Mouse (Mus musculus) hindbrain, embryonic 11.5 days (tissue): ENCODE data around the gene 1700001P01Rik. TPM values are rescaled to one million over a fixed set of nuclear protein-coding genes. Genes with fewer than 3 reads are reported as not detected.
"Not testable (repeated sequence)": the region's sequence is repeated elsewhere in the genome, so short reads cannot be mapped to it uniquely, and the experiment has no call there.

Experiments
- ATAC-seq: fragments of 200-750 bp; cut with Nextera tagmentation; 2 replicates; pipeline ENCODE4 v1.8.0; 2017; ENCODE audit warnings: mild to moderate bottlenecking, moderate TSS enrichment, moderate library complexity; ENCODE audit not compliant: low FRiP score
- DNase-seq: peaks from one replicate; pipeline ENCODE4 v3.0.0-alpha.2; 2015; ENCODE audit warnings: low spot score
- H3K27ac ChIP-seq: fragments of 300-500 bp; sonication (generic); 2 replicates; pipeline ENCODE4 v1.5.1; 2014; ENCODE audit warnings: mild to moderate bottlenecking, low read depth, low read length
- H3K27me3 ChIP-seq: fragments of 300-500 bp; sonication (generic); 2 replicates; pipeline ENCODE4 v1.6.1; 2014; ENCODE audit warnings: mild to moderate bottlenecking, low read length, moderate library complexity, mixed read lengths; ENCODE audit not compliant: control insufficient read depth, insufficient read depth
- H3K36me3 ChIP-seq: fragments of 300-500 bp; sonication (generic); 2 replicates; pipeline ENCODE4 v1.6.1; 2014; ENCODE audit warnings: mild to moderate bottlenecking, low read length, moderate library complexity, mixed read lengths; ENCODE audit not compliant: control insufficient read depth, insufficient read depth
- H3K4me1 ChIP-seq: fragments of 300-500 bp; sonication (generic); replicated peaks from 2 replicates; pipeline ENCODE4 v1.6.1; 2014; ENCODE audit warnings: low read length, mixed read lengths; ENCODE audit not compliant: control insufficient read depth, insufficient read depth
- H3K4me2 ChIP-seq: fragments of 300-500 bp; sonication (generic); replicated peaks from 2 replicates; pipeline ENCODE4 v1.6.1; 2014; ENCODE audit warnings: mild to moderate bottlenecking, low read depth, low read length
- H3K4me3 ChIP-seq: fragments of 300-500 bp; sonication (generic); 2 replicates; pipeline ENCODE4 v1.5.1; 2014; ENCODE audit warnings: low read depth, low read length
- H3K9ac ChIP-seq: fragments of 300-500 bp; sonication (generic); 2 replicates; pipeline ENCODE4 v1.6.1; 2014; ENCODE audit warnings: low read depth, low read length
- H3K9me3 ChIP-seq: fragments of 300-500 bp; sonication (generic); 2 replicates; pipeline ENCODE4 v1.6.1; 2016; ENCODE audit warnings: low read length; ENCODE audit not compliant: control insufficient read depth
- WGBS: fragments of 180-500 bp; shearing (Covaris S2); extraction: QIAGEN DNeasy Blood & Tissue Kit; methylation state at CpG from one replicate; pipeline ENCODE4 v1.1.7; 2014; 5-methylcytosine and 5-hydroxymethylcytosine counted together
- polyA plus RNA-seq: library from polyadenylated mRNA; unstranded; fragments of >200 nt; fragmentation: Nextera tagmentation; extraction: Ambion mirVana; gene quantifications from 2 replicates; pipeline ENCODE4 v1.2.1, GENCODE M21; 2014

The 1700001P01Rik gene
- polyA plus RNA-seq, 1 experiment from 2014 or later, result 0.39 TPM

- DNase-seq, H3K9me3 ChIP-seq, H3K4me1 ChIP-seq, H3K27me3 ChIP-seq, ATAC-seq, H3K27ac ChIP-seq, H3K4me2 ChIP-seq, H3K9ac ChIP-seq, H3K4me3 ChIP-seq, H3K36me3 ChIP-seq: not testable (repeated sequence)
- WGBS, result 85% methylated on average over 2 of the region's 2 CpGs
Measured at GRCm38 (mm10) chr11:97790778-97791438, 15.2 kb upstream of the 1700001P01Rik start.

GRCm38 (mm10) chr11:97789727-97790126, 14.0 kb upstream of the 1700001P01Rik start:
- Histone ChIP-seq H3K36me3 (no peaks in the 10 kb centered on the region), H3K27me3 (no peaks in the 10 kb centered on the region), H3K4me3 (no peak overlapping the region), H3K9me3 (no peaks in the 10 kb centered on the region), H3K4me2 (no peak overlapping the region), H3K4me1 (no peaks in the 10 kb centered on the region; the same call in 1 of the 2 replicates), H3K9ac (no peak overlapping the region), H3K27ac (no peak overlapping the region)
- DNase-seq (no peak), ATAC-seq (no peak)
- 84% methylated on average over 5 of the region's 5 CpGs for WGBS

- Histone ChIP-seq H3K27me3 (no peaks in the 10 kb centered on the region), H3K4me2 (no peak overlapping the region), H3K9me3 (no peaks in the 10 kb centered on the region), H3K4me3 (no peak overlapping the region), H3K36me3 (no peaks in the 10 kb centered on the region), H3K4me1 (no peaks in the 10 kb centered on the region; the same call in 1 of the 2 replicates), H3K27ac (no peak overlapping the region), H3K9ac (no peak overlapping the region)
- no peak for ATAC-seq
- DNase-seq, result no peak
- WGBS, result 86% methylated on average over 3 of the region's 3 CpGs
Measured at GRCm38 (mm10) chr11:97787961-97788360, 12.2 kb upstream of the 1700001P01Rik start.

- under 1% methylated on average over 10 of the region's 10 CpGs for WGBS
- DNase-seq (no peak), ATAC-seq (no peak; the same call in 1 of the 2 replicates)
- H3K36me3 ChIP-seq, result peaks cover 7% of the 10 kb centered on the region; the same call in 1 of the 2 replicates
- H3K9me3 ChIP-seq, result no peaks in the 10 kb centered on the region
- peak overlapping the region; percentile 99 for H3K4me3 ChIP-seq
- peak overlapping the region; percentile 54 for H3K9ac ChIP-seq
- H3K4me1 ChIP-seq, result peaks cover 4% of the 10 kb centered on the region; the same call in 1 of the 2 replicates
- no peak overlapping the region for H3K27ac ChIP-seq
- H3K27me3 ChIP-seq, result no peaks in the 10 kb centered on the region
- H3K4me2 ChIP-seq, result peak overlapping the region; percentile 52
Measured at GRCm38 (mm10) chr11:97782564-97782895, 6.8 kb upstream of the 1700001P01Rik start.

GRCm38 (mm10) chr11:97781832-97782563, 6.3 kb upstream of the 1700001P01Rik start, which contains the start of gene Rpl23:
TSS of gene Rpl23 (minus strand) at chr11:97782437.
- under 1% methylated on average over 66 of the region's 67 CpGs for WGBS
- no peaks in the 10 kb centered on the region for H3K27me3 ChIP-seq
- H3K4me1 ChIP-seq, result peaks cover 4% of the 10 kb centered on the region; the same call in 1 of the 2 replicates
- no peaks in the 10 kb centered on the region for H3K9me3 ChIP-seq
- H3K9ac ChIP-seq, result peak within 1 kb of the TSS; percentile 97
- ATAC-seq (peak; percentile 95), DNase-seq (peak; percentile 100)
- H3K27ac ChIP-seq, result peak within 1 kb of the TSS; percentile 90
- H3K4me2 ChIP-seq, result peak within 1 kb of the TSS; percentile 78
- peak within 1 kb of the TSS; percentile 99 for H3K4me3 ChIP-seq
- peaks cover 11% of the 10 kb centered on the region; the same call in 1 of the 2 replicates for H3K36me3 ChIP-seq

- H3K27me3 ChIP-seq, result no peaks in the 10 kb centered on the region
- ATAC-seq, result no peak
- H3K36me3 ChIP-seq, result peaks cover 15% of the 10 kb centered on the region; the same call in 1 of the 2 replicates
- peak overlapping the region; percentile 78 for H3K4me2 ChIP-seq
- WGBS, result 2% methylated on average over 11 of the region's 11 CpGs
- DNase-seq, result peak; percentile 34
- H3K9ac ChIP-seq, result peak overlapping the region; percentile 97
- no peak overlapping the region for H3K27ac ChIP-seq
- H3K4me3 ChIP-seq, result peak overlapping the region; percentile 99
- peaks cover 4% of the 10 kb centered on the region; the same call in 1 of the 2 replicates for H3K4me1 ChIP-seq
- no peaks in the 10 kb centered on the region for H3K9me3 ChIP-seq
Measured at GRCm38 (mm10) chr11:97781478-97781831, 5.7 kb upstream of the 1700001P01Rik start.

GRCm38 (mm10) chr11:97779968-97780701, 4.4 kb upstream of the 1700001P01Rik start:
- H3K4me1 ChIP-seq, result peaks cover 4% of the 10 kb centered on the region; the same call in 1 of the 2 replicates
- H3K9me3 ChIP-seq, result no peaks in the 10 kb centered on the region
- DNase-seq (no peak), ATAC-seq (no peak)
- no peaks in the 10 kb centered on the region for H3K27me3 ChIP-seq
- H3K36me3 ChIP-seq, result peaks cover 16% of the 10 kb centered on the region; the same call in 1 of the 2 replicates
- H3K27ac ChIP-seq, result no peak overlapping the region
- no peak overlapping the region for H3K9ac ChIP-seq
- peak overlapping the region; percentile 99; the same call in 1 of the 2 replicates for H3K4me3 ChIP-seq
- H3K4me2 ChIP-seq, result no peak overlapping the region
- 92% methylated on average over 2 of the region's 2 CpGs for WGBS

GRCm38 (mm10) chr11:97778918-97779317, 3.2 kb upstream of the 1700001P01Rik start:
- Histone ChIP-seq H3K4me2 (no peak overlapping the region), H3K9me3 (no peaks in the 10 kb centered on the region), H3K4me1 (peaks cover 4% of the 10 kb centered on the region; the same call in 1 of the 2 replicates), H3K27ac (no peak overlapping the region), H3K4me3 (no peak overlapping the region), H3K27me3 (no peaks in the 10 kb centered on the region), H3K36me3 (peaks cover 16% of the 10 kb centered on the region; the same call in 1 of the 2 replicates), H3K9ac (no peak overlapping the region)
- no peak for ATAC-seq
- 100% methylated on average over 1 of the region's 1 CpGs for WGBS
- DNase-seq, result no peak
